Mouse (Mus musculus) heart, adult 9 months (tissue): ENCODE measurements at regions not wholly inside any gene's neighbourhood (a gene's known extent, or its start where the extent isn't known, plus 50 kb on each side); places are given as distances from the start of the nearest gene placed in this dataset.

Source experiments
- DNase-seq, 2 experiments: peaks; one replicate each; pipeline ENCODE4 v3.0.0; 2022; ENCODE audit warnings: low spot score in 2 of 2

GRCm38 (mm10) chr11:94882687-94883383, 53.2 kb upstream of the Col1a1 start:
- DNase-seq, result no peak

- no peak for DNase-seq
Observed at GRCm38 (mm10) chr11:94881982-94882686, 53.9 kb upstream of the Col1a1 start.

GRCm38 (mm10) chr11:94880896-94881840, 54.9 kb upstream of the Col1a1 start:
- no peak for DNase-seq

- DNase-seq, result no peak
Observed at GRCm38 (mm10) chr11:94876707-94877106, 59.3 kb upstream of the Col1a1 start.

- no peak for DNase-seq
Observed at GRCm38 (mm10) chr11:94875026-94875425, 61.0 kb upstream of the Col1a1 start.

- peak; percentile 63 to 65 for DNase-seq
Observed at GRCm38 (mm10) chr11:94874155-94874561, 61.9 kb upstream of the Col1a1 start.

GRCm38 (mm10) chr11:94873693-94874092, 62.3 kb upstream of the Col1a1 start:
- peak; percentile 35 to 41 for DNase-seq

- DNase-seq, result peak; percentile 77 to 81
Observed at GRCm38 (mm10) chr11:94872921-94873320, 63.1 kb upstream of the Col1a1 start.

- peak; percentile 38 to 66 for DNase-seq
Observed at GRCm38 (mm10) chr11:94870341-94870740, 65.7 kb upstream of the Col1a1 start.

- peak in 1 of 2 experiments; percentile 35 for DNase-seq
Observed at GRCm38 (mm10) chr11:94869866-94870265, 66.2 kb upstream of the Col1a1 start.

GRCm38 (mm10) chr11:94866176-94866967, 69.7 kb upstream of the Col1a1 start:
- DNase-seq, result peak; percentile 55 to 73

GRCm38 (mm10) chr11:94850129-94850528, 67.6 kb upstream of the Tmem92 start:
- no peak for DNase-seq

GRCm38 (mm10) chr11:94839133-94839532, 56.6 kb upstream of the Tmem92 start:
- DNase-seq, result no peak

- no peak for DNase-seq
Observed at GRCm38 (mm10) chr11:94838140-94838539, 55.6 kb upstream of the Tmem92 start.

- no peak for DNase-seq
Observed at GRCm38 (mm10) chr11:94836347-94836746, 53.8 kb upstream of the Tmem92 start.

- DNase-seq, result peak in 1 of 2 experiments; percentile 17
Observed at GRCm38 (mm10) chr11:94832246-94832985, 49.9 kb upstream of the Tmem92 start.
